Mouse (Mus musculus) kidney, postnatal 25 days (tissue): ENCODE data around the gene Tmod3.
"Not testable (repeated sequence)": the region's sequence is repeated elsewhere in the genome, so short reads cannot be mapped to it uniquely, and the experiment has no call there.

Experiments
- DNase-seq, 2 experiments: peaks; one replicate each; pipeline ENCODE4 v3.0.0; 2021; ENCODE audit warnings: mixed read lengths in 2 of 2

Tmod3 gene

GRCm38 (mm10) chr9:75494407-75495005 lies 65.0 kb downstream of the Tmod3 start:
- DNase-seq = no peak

GRCm38 (mm10) chr9:75488255-75488654 lies 71.2 kb downstream of the Tmod3 start:
- not testable (repeated sequence) for DNase-seq

GRCm38 (mm10) chr9:75485231-75485630 lies 74.2 kb downstream of the Tmod3 start:
- no peak for DNase-seq

GRCm38 (mm10) chr9:75480536-75481075 lies 78.9 kb downstream of the Tmod3 start:
- DNase-seq = no peak

- DNase-seq = no peak
Observed at GRCm38 (mm10) chr9:75479106-75479725, 80.2 kb downstream of the Tmod3 start.

GRCm38 (mm10) chr9:75477212-75477611 lies 82.2 kb downstream of the Tmod3 start:
- DNase-seq = no peak

GRCm38 (mm10) chr9:75468297-75468696 lies 91.2 kb downstream of the Tmod3 start:
- DNase-seq = no peak

GRCm38 (mm10) chr9:75467581-75467980 lies 91.9 kb downstream of the Tmod3 start:
- no peak for DNase-seq

GRCm38 (mm10) chr9:75466641-75467040 lies 92.8 kb downstream of the Tmod3 start:
- no peak for DNase-seq

GRCm38 (mm10) chr9:75465856-75466255 lies 93.6 kb downstream of the Tmod3 start:
- no peak for DNase-seq

- no peak for DNase-seq
Observed at GRCm38 (mm10) chr9:75463050-75463660, 96.3 kb downstream of the Tmod3 start.

- no peak for DNase-seq
Observed at GRCm38 (mm10) chr9:75455684-75456083, 103.8 kb downstream of the Tmod3 start.

GRCm38 (mm10) chr9:75453994-75454393 lies 105.5 kb downstream of the Tmod3 start:
- no peak for DNase-seq

GRCm38 (mm10) chr9:75448021-75448420 lies 111.4 kb downstream of the Tmod3 start:
- no peak for DNase-seq
